Mouse (Mus musculus) intestine, postnatal 0 days (tissue): ENCODE measurements at regions not wholly inside any gene's neighbourhood (a gene's known extent, or its start where the extent isn't known, plus 50 kb on each side); places are given as distances from the start of the nearest gene placed in this dataset.

Experiments used
- ATAC-seq: fragments of 200-750 bp; cut with Nextera tagmentation; 2 replicates; pipeline ENCODE4 v1.8.0; 2017; ENCODE audit warnings: mild to moderate bottlenecking, moderate TSS enrichment, moderate library complexity
- H3K27ac ChIP-seq: fragments of 300-500 bp; sonication (generic); 2 replicates; pipeline ENCODE4 v1.5.1; 2014; ENCODE audit warnings: mild to moderate bottlenecking, low read depth, low read length, moderate library complexity
- H3K27me3 ChIP-seq: fragments of 300-500 bp; sonication (generic); replicated peaks from 2 replicates; pipeline ENCODE4 v1.6.1; 2014; ENCODE audit warnings: low read length, mixed read lengths; ENCODE audit not compliant: control insufficient read depth, insufficient read depth
- H3K36me3 ChIP-seq: fragments of 300-500 bp; sonication (generic); 2 replicates; pipeline ENCODE4 v1.6.1; 2014; ENCODE audit warnings: mild to moderate bottlenecking, moderate library complexity; ENCODE audit not compliant: control insufficient read depth, insufficient read depth
- H3K4me1 ChIP-seq: fragments of 300-500 bp; sonication (generic); replicated peaks from 2 replicates; pipeline ENCODE4 v1.6.1; 2014; ENCODE audit warnings: antibody characterized with exemption, low read length, mixed read lengths; ENCODE audit not compliant: control insufficient read depth, insufficient read depth
- H3K4me2 ChIP-seq: fragments of 300-500 bp; sonication (generic); replicated peaks from 2 replicates; pipeline ENCODE4 v1.6.1; 2014; ENCODE audit warnings: low read depth, mild to moderate bottlenecking, moderate library complexity
- H3K4me3 ChIP-seq: fragments of 300-500 bp; sonication (generic); 2 replicates; pipeline ENCODE4 v1.5.1; 2014; ENCODE audit warnings: low read depth, low read length
- H3K9ac ChIP-seq: fragments of 300-500 bp; sonication (generic); 2 replicates; pipeline ENCODE4 v1.6.1; 2014; ENCODE audit warnings: mild to moderate bottlenecking, low read depth, low read length
- H3K9me3 ChIP-seq: fragments of 300-500 bp; sonication (generic); 2 replicates; pipeline ENCODE4 v1.6.1; 2016; ENCODE audit warnings: mixed run types; ENCODE audit not compliant: control insufficient read depth
- CTCF ChIP-seq: sonication (generic); IDR thresholded peaks from 2 replicates; pipeline ENCODE4 v1.5.1; 2016; ENCODE audit warnings: low read depth, mild to moderate bottlenecking, control low read depth, antibody characterized with exemption, moderate library complexity
- WGBS: fragments of 180-500 bp; shearing (Covaris S2); extraction: QIAGEN DNeasy Blood & Tissue Kit; methylation state at CpG from one replicate; pipeline ENCODE4 v1.1.7; 2014; 5-methylcytosine and 5-hydroxymethylcytosine counted together

- no peak overlapping the region for H3K4me2 ChIP-seq
- H3K36me3 ChIP-seq = no peaks in the 10 kb centered on the region
- H3K4me1 ChIP-seq = no peaks in the 10 kb centered on the region
- H3K9ac ChIP-seq = no peak overlapping the region
- H3K27ac ChIP-seq = no peak overlapping the region
- WGBS = 100% methylated on average over 1 of the region's 1 CpGs
- no peak for ATAC-seq
- H3K27me3 ChIP-seq = no peaks in the 10 kb centered on the region
- TF ChIP-seq CTCF = no peak
- no peaks in the 10 kb centered on the region for H3K9me3 ChIP-seq
- H3K4me3 ChIP-seq = no peak overlapping the region
Observed at GRCm38 (mm10) chr12:35429473-35429872, 105.4 kb downstream of the Ahr start.

GRCm38 (mm10) chr12:35419206-35419605 lies 115.6 kb downstream of the Ahr start:
- H3K4me2 ChIP-seq = no peak overlapping the region
- WGBS = 91% methylated on average over 2 of the region's 2 CpGs
- no peaks in the 10 kb centered on the region for H3K9me3 ChIP-seq
- ATAC-seq = no peak
- H3K36me3 ChIP-seq = no peaks in the 10 kb centered on the region
- no peak overlapping the region for H3K27ac ChIP-seq
- no peaks in the 10 kb centered on the region for H3K27me3 ChIP-seq
- H3K4me1 ChIP-seq = no peaks in the 10 kb centered on the region
- H3K4me3 ChIP-seq = no peak overlapping the region
- H3K9ac ChIP-seq = no peak overlapping the region
- TF ChIP-seq CTCF = no peak

DNA sequence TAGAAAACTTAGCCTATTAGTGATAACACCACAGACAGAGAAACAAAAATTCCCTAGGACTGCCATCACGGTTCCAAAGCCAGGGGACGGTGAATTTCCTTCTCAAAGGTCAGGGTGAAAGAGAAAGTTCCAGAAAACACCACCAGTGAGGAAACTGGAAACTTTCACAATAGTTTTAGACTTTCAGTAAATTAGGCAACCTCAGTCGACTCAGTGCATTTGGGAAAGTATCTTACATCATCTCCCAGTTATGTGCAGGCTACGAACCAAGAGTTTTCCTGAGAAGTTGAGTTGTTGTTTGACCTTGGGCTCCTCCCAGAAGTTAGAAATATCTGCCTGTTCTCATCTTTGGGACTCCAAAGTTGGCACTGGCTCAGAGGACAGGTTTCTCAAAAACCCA lies 116.9 kb downstream of the Ahr start:
- no peaks in the 10 kb centered on the region for H3K9me3 ChIP-seq
- ATAC-seq = no peak
- H3K27ac ChIP-seq = no peak overlapping the region
- no peak overlapping the region for H3K4me3 ChIP-seq
- WGBS = 62% methylated on average over 4 of the region's 4 CpGs
- H3K27me3 ChIP-seq = no peaks in the 10 kb centered on the region
- H3K4me2 ChIP-seq = no peak overlapping the region
- no peak for TF ChIP-seq CTCF
- no peaks in the 10 kb centered on the region for H3K4me1 ChIP-seq
- H3K36me3 ChIP-seq = no peaks in the 10 kb centered on the region
- H3K9ac ChIP-seq = no peak overlapping the region

- Histone ChIP-seq H3K4me2 (no peak overlapping the region), H3K36me3 (no peaks in the 10 kb centered on the region), H3K27me3 (no peaks in the 10 kb centered on the region), H3K4me3 (no peak overlapping the region), H3K9ac (no peak overlapping the region), H3K27ac (no peak overlapping the region), H3K9me3 (no peaks in the 10 kb centered on the region), H3K4me1 (no peaks in the 10 kb centered on the region)
- TF ChIP-seq CTCF = no peak
- 76% methylated on average over 5 of the region's 5 CpGs for WGBS
- ATAC-seq = no peak
Observed at GRCm38 (mm10) chr12:35416583-35416982, 118.3 kb downstream of the Ahr start.

GRCm38 (mm10) chr12:35412715-35413114 lies 122.1 kb downstream of the Ahr start:
- Histone ChIP-seq H3K27me3 (no peaks in the 10 kb centered on the region), H3K4me3 (no peak overlapping the region), H3K9ac (no peak overlapping the region), H3K27ac (no peak overlapping the region), H3K4me2 (no peak overlapping the region), H3K36me3 (no peaks in the 10 kb centered on the region), H3K4me1 (no peaks in the 10 kb centered on the region), H3K9me3 (no peaks in the 10 kb centered on the region)
- ATAC-seq = no peak
- TF ChIP-seq CTCF = no peak
- 82% methylated on average over 3 of the region's 3 CpGs for WGBS

DNA sequence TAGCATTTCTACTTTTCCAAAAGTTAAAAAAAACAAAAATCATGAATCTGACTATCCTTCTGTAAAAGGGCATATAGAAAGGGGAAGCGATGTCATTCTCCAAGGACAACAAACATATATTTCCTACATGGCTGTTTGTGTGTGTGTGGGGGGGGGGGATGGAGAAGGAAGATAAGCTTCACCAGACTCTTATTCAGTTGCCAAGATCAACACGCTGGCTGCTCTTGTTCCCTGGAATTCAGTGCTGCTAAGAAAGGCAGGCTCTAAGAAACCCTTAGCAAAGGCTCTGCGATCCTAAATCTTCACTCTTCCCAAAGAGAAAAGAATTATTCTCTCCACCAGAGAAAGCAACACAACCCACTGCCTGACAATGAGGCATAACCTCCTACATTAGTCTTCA lies 126.4 kb downstream of the Ahr start:
- no peak for ATAC-seq
- Histone ChIP-seq H3K36me3 (no peaks in the 10 kb centered on the region), H3K27ac (no peak overlapping the region), H3K9me3 (no peaks in the 10 kb centered on the region), H3K4me1 (no peaks in the 10 kb centered on the region), H3K9ac (no peak overlapping the region), H3K4me2 (no peak overlapping the region), H3K27me3 (no peaks in the 10 kb centered on the region), H3K4me3 (no peak overlapping the region)
- no peak for TF ChIP-seq CTCF
- 72% methylated on average over 3 of the region's 3 CpGs for WGBS

GRCm38 (mm10) chr12:35408044-35408443 lies 126.8 kb downstream of the Ahr start:
- no peaks in the 10 kb centered on the region for H3K27me3 ChIP-seq
- H3K9me3 ChIP-seq = no peaks in the 10 kb centered on the region
- no peaks in the 10 kb centered on the region for H3K36me3 ChIP-seq
- 79% methylated on average over 3 of the region's 3 CpGs for WGBS
- H3K27ac ChIP-seq = no peak overlapping the region
- H3K9ac ChIP-seq = no peak overlapping the region
- H3K4me2 ChIP-seq = no peak overlapping the region
- H3K4me3 ChIP-seq = no peak overlapping the region
- TF ChIP-seq CTCF = no peak
- no peak for ATAC-seq
- H3K4me1 ChIP-seq = no peaks in the 10 kb centered on the region
